Mouse (Mus musculus) midbrain, embryonic 14.5 days (tissue): Measurements from ENCODE around the gene Cma2. TPM values are rescaled to one million over a fixed set of nuclear protein-coding genes. Genes with fewer than 3 reads are reported as not detected.
"Not testable (repeated sequence)": the region's sequence is repeated elsewhere in the genome, so short reads cannot be mapped to it uniquely, and the experiment has no call there.

Experiments
- ATAC-seq: fragments of 200-750 bp; cut with Nextera tagmentation; 2 replicates; pipeline ENCODE4 v1.8.0; 2017; ENCODE audit warnings: moderate number of reproducible peaks, moderate library complexity; ENCODE audit not compliant: low FRiP score, low TSS enrichment
- DNase-seq: peaks from one replicate; pipeline ENCODE4 v3.0.0-alpha.2; 2015
- H3K27ac ChIP-seq: fragments of 300-500 bp; sonication (generic); replicated peaks from 2 replicates; pipeline ENCODE4 v1.5.1; 2014; ENCODE audit warnings: mild to moderate bottlenecking, low read depth, low read length, moderate library complexity
- H3K27me3 ChIP-seq: fragments of 300-500 bp; sonication (generic); 2 replicates; pipeline ENCODE4 v1.6.1; 2014; ENCODE audit warnings: low read length, control low read depth, mixed read lengths; ENCODE audit not compliant: control insufficient read depth, insufficient read depth
- H3K36me3 ChIP-seq: fragments of 300-500 bp; sonication (generic); 2 replicates; pipeline ENCODE4 v1.6.1; 2014; ENCODE audit warnings: low read length, control low read depth; ENCODE audit not compliant: control insufficient read depth, insufficient read depth
- H3K4me1 ChIP-seq: fragments of 300-500 bp; sonication (generic); 2 replicates; pipeline ENCODE4 v1.6.1; 2014; ENCODE audit warnings: mild to moderate bottlenecking, antibody characterized with exemption, low read length, control low read depth; ENCODE audit not compliant: control insufficient read depth, insufficient read depth
- H3K4me2 ChIP-seq: fragments of 300-500 bp; sonication (generic); 2 replicates; pipeline ENCODE4 v1.6.1; 2014; ENCODE audit warnings: mild to moderate bottlenecking, low read length, moderate library complexity
- H3K4me3 ChIP-seq: fragments of 300-500 bp; sonication (generic); replicated peaks from 2 replicates; pipeline ENCODE4 v1.5.1; 2014; ENCODE audit warnings: low read depth, low read length
- H3K9ac ChIP-seq: fragments of 300-500 bp; sonication (generic); replicated peaks from 2 replicates; pipeline ENCODE4 v1.6.1; 2014; ENCODE audit warnings: mild to moderate bottlenecking, low read length, moderate library complexity
- H3K9me3 ChIP-seq: fragments of 300-500 bp; sonication (generic); 2 replicates; pipeline ENCODE4 v1.6.1; 2016; ENCODE audit warnings: low read length, control low read depth, mixed read lengths; ENCODE audit not compliant: control insufficient read depth
- WGBS: fragments of 180-500 bp; shearing (Covaris S2); extraction: QIAGEN DNeasy Blood & Tissue Kit; methylation state at CpG from one replicate; pipeline ENCODE4 v1.1.7; 2014; 5-methylcytosine and 5-hydroxymethylcytosine counted together
- polyA plus RNA-seq: library from polyadenylated mRNA; unstranded; fragments of >200 nt; fragmentation: Nextera tagmentation; extraction: Ambion mirVana; gene quantifications from 2 replicates; pipeline ENCODE4 v1.2.1, GENCODE M21; 2014

Gene Cma2
- polyA plus RNA-seq, 1 experiment from 2014 or later: not detected

GRCm38 (mm10) chr14:56017671-56018070 is 66.9 kb downstream of the Cma2 start, which contains the start of gene Mcpt1:
Gene Mcpt1, plus strand, starts transcription at chr14:56017971.
- 82% methylated on average over 3 of the region's 3 CpGs for WGBS
- not testable (repeated sequence) for H3K9ac ChIP-seq, DNase-seq, H3K27me3 ChIP-seq, H3K4me1 ChIP-seq, H3K27ac ChIP-seq, H3K36me3 ChIP-seq, H3K9me3 ChIP-seq, ATAC-seq, H3K4me3 ChIP-seq, H3K4me2 ChIP-seq

- Histone ChIP-seq H3K27me3 (no peaks in the 10 kb centered on the region), H3K9ac (no peak overlapping the region), H3K36me3 (no peaks in the 10 kb centered on the region), H3K4me2 (no peak overlapping the region), H3K9me3 (no peaks in the 10 kb centered on the region), H3K4me3 (no peak overlapping the region), H3K27ac (no peak overlapping the region), H3K4me1 (no peaks in the 10 kb centered on the region)
- WGBS: 79% methylated on average over 1 of the region's 1 CpGs
- DNase-seq: no peak
- ATAC-seq: no peak
Measured at GRCm38 (mm10) chr14:56019446-56019845, 68.7 kb downstream of the Cma2 start.

GRCm38 (mm10) chr14:56021305-56021704 is 70.5 kb downstream of the Cma2 start:
- not testable (repeated sequence) for H3K4me1 ChIP-seq, H3K9me3 ChIP-seq, H3K27me3 ChIP-seq, H3K27ac ChIP-seq, DNase-seq, ATAC-seq, H3K9ac ChIP-seq, H3K36me3 ChIP-seq, H3K4me3 ChIP-seq, H3K4me2 ChIP-seq
- WGBS: 86% methylated on average over 3 of the region's 4 CpGs

Other genes with a start within 250 kb of the Cma2 start
- 0.14 and 0.36 TPM in 2 replicates for gene Tgm1, start 237.1 kb upstream of the Cma2 start, polyA plus RNA-seq
- gene Rabggta, start 228.7 kb upstream of the Cma2 start, polyA plus RNA-seq: 39.4 and 48.5 TPM in 2 replicates
- gene Dhrs1, start 205.3 kb upstream of the Cma2 start, polyA plus RNA-seq: 60.1 and 65.1 TPM in 2 replicates
- gene Nop9, start 205.3 kb upstream of the Cma2 start, polyA plus RNA-seq: 25.0 and 31.2 TPM in 2 replicates
- gene Cideb, start 192.5 kb upstream of the Cma2 start, polyA plus RNA-seq: 0.18 and 0.19 TPM in 2 replicates
- 0.32 and 0.69 TPM in 2 replicates for gene Ltb4r2, start 189.6 kb upstream of the Cma2 start, polyA plus RNA-seq
- 0.77 TPM in 1 of 2 replicates, not detected in the other for gene Ltb4r1, start 185.0 kb upstream of the Cma2 start, polyA plus RNA-seq
- gene Adcy4, start 166.9 kb upstream of the Cma2 start, polyA plus RNA-seq: 2.4 and 3.2 TPM in 2 replicates
- 0.77 and 1.8 TPM in 2 replicates for gene Ripk3, start 162.1 kb upstream of the Cma2 start, polyA plus RNA-seq
- 6.2 and 8.7 TPM in 2 replicates for gene Nfatc4, start 127.8 kb upstream of the Cma2 start, polyA plus RNA-seq
- gene Nynrin, start 97.0 kb upstream of the Cma2 start, polyA plus RNA-seq: 6.5 and 11.2 TPM in 2 replicates
- 0.19 and 0.20 TPM in 2 replicates for gene Cbln3, start 66.6 kb upstream of the Cma2 start, polyA plus RNA-seq
- gene Khnyn, start 66.0 kb upstream of the Cma2 start, polyA plus RNA-seq: 6.5 and 7.1 TPM in 2 replicates
- gene Sdr39u1, start 50.7 kb upstream of the Cma2 start, polyA plus RNA-seq: 125 and 142 TPM in 2 replicates
- 0.26 TPM in 1 of 2 replicates, not detected in the other for gene Cma1, start 6.3 kb upstream of the Cma2 start, polyA plus RNA-seq
- not detected in 2 replicates for gene Mcpt1, start 67.0 kb downstream of the Cma2 start, polyA plus RNA-seq
- not detected in 2 replicates for gene Mcpt9, start 79.5 kb downstream of the Cma2 start, polyA plus RNA-seq
- not detected in 2 replicates for gene Mcpt2, start 91.1 kb downstream of the Cma2 start, polyA plus RNA-seq
- gene Mcpt4, start 111.3 kb downstream of the Cma2 start, polyA plus RNA-seq: not detected in 2 replicates
- gene Mcpt8, start 134.3 kb downstream of the Cma2 start, polyA plus RNA-seq: not detected in 2 replicates
- gene Ctsg, start 151.6 kb downstream of the Cma2 start, polyA plus RNA-seq: not detected in 2 replicates
- gene Gzme, start 169.6 kb downstream of the Cma2 start, polyA plus RNA-seq: not detected in 2 replicates
- not detected in 2 replicates for gene Gzmd, start 181.6 kb downstream of the Cma2 start, polyA plus RNA-seq
- gene Gzmg, start 208.6 kb downstream of the Cma2 start, polyA plus RNA-seq: not detected in 2 replicates
- gene Gzmn, start 223.6 kb downstream of the Cma2 start, polyA plus RNA-seq: not detected in 2 replicates